19 mouse cellular contexts compared by ENCODE assay signal in the genomic region with DNA sequence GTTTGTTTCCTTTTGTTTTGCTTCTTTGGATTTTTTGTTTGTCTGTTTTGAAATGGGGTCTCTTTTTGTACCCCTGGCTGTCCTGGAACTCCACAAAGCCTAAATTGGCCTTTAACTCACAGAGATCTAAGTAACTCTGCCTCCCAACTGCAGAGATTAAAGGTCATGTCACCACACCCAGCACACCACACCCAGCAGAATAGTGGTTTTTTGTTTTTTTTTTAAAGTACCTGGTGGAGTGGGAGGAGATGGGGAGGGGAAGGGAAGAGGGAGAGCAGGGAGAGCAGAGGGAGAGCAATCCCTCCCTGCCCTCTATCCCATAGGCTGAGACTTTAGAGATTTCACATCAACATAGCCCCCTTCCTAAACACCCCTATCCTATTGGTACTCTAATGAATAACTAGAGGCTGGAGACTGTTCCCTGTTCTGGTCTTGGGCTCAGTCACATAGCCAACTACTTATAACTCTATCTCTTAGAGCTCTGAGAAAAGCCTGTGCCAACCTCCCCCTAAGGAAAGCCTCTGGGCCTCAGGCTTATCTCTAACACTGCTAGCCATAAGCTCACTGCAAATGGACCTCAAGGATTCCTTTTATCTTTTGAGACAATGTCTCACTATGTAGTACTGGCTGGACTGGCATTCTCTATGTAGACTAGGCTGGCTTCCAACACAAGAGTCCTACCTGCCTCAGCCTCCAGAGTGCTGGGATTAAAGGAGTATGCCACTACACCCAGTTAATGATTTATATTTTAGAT. TPM values are rescaled to one million over a fixed set of nuclear protein-coding genes. Genes with fewer than 3 reads are reported as not detected.
DNase-seq lines count a peak whose midpoint lies in the region; ATAC-seq and TF ChIP-seq lines count a peak whose summit lies in the region.
"Had no signal": no experiment of that assay in that cellular context is flagged by ENCODE, and none has a peak within 500 bp of the region (broad histone marks: within the 10 kb centered on the region; RNA-seq: fewer than 3 reads in every experiment).

No protein-coding gene starts in this region.

- H3K4me3 ChIP-seq in ES-E14 (ENCODE audit: insufficient read depth in 1 of 2, low read depth in 1 of 2, low read length in 2 of 2, poor library complexity in 1 of 2, severe bottlenecking in 1 of 2) = no peak overlapping the region
- no peak overlapping the region for H3K4me3 ChIP-seq in liver, embryonic 15.5 days (replicated peaks)
- H3K4me3 ChIP-seq in stomach, postnatal 0 days (ENCODE audit: low read depth, low read length) = no peak overlapping the region
- H3K4me3 ChIP-seq: heart, embryonic 13.5 days; hindbrain, embryonic 13.5 days; limb, embryonic 15.5 days had no signal

- no peak for TF ChIP-seq CTCF in stomach, postnatal 0 days (IDR thresholded peaks at IDR 0.05; ENCODE audit: low read depth)

- in situ Hi-C loops in ES-E14 (cut with MboI; ENCODE audit: low sequenced_read_pairs in 2 of 2, unreplicated experiment in 2 of 2) = no loop called here

- no peaks in the 10 kb centered on the region for H3K9me3 ChIP-seq in ES-E14 (ENCODE audit: control insufficient read depth, insufficient read depth, low read depth, low read length)
- H3K9me3 ChIP-seq in liver, embryonic 15.5 days (replicated peaks) = no peaks in the 10 kb centered on the region
- H3K9me3 ChIP-seq in stomach, postnatal 0 days (ENCODE audit: control insufficient read depth, low read length) = no peaks in the 10 kb centered on the region
- H3K9me3 ChIP-seq: heart, embryonic 13.5 days; hindbrain, embryonic 13.5 days; limb, embryonic 15.5 days had no signal

- no peak overlapping the region for H3K27ac ChIP-seq in ES-E14 (ENCODE audit: insufficient read depth, low read depth, low read length, poor library complexity, severe bottlenecking)
- peak overlapping the region; percentile 15; the same call in 1 of the 2 replicates for H3K27ac ChIP-seq in liver, embryonic 15.5 days (replicated peaks)
- H3K27ac ChIP-seq in stomach, postnatal 0 days (replicated peaks) = no peak overlapping the region
- H3K27ac ChIP-seq: heart, embryonic 13.5 days; hindbrain, embryonic 13.5 days; limb, embryonic 15.5 days had no signal

- peak; percentile 8; the same call in 1 of the 2 replicates for ATAC-seq in liver, embryonic 15.5 days (ENCODE audit: insufficient read depth)
- ATAC-seq in stomach, postnatal 0 days (ENCODE audit: low FRiP score, low TSS enrichment) = no peak
- ATAC-seq: forebrain, embryonic 16.5 days; lung, postnatal 0 days; Patski had no signal

- H3K36me3 ChIP-seq in ES-E14 (ENCODE audit: control insufficient read depth, insufficient read depth, low read length, poor library complexity, severe bottlenecking) = no peaks in the 10 kb centered on the region
- H3K36me3 ChIP-seq in liver, embryonic 15.5 days (replicated peaks) = no peaks in the 10 kb centered on the region
- no peaks in the 10 kb centered on the region for H3K36me3 ChIP-seq in stomach, postnatal 0 days (ENCODE audit: control insufficient read depth, insufficient read depth, low read length)
- H3K36me3 ChIP-seq: heart, embryonic 13.5 days; hindbrain, embryonic 13.5 days; limb, embryonic 15.5 days had no signal

- no peak for TF ChIP-seq EP300 in stomach, postnatal 0 days (optimal IDR thresholded peaks at IDR 0.05)

- no peak overlapping the region for H3K9ac ChIP-seq in ES-E14 (ENCODE audit: insufficient read depth, low read depth, low read length, poor library complexity, severe bottlenecking)
- H3K9ac ChIP-seq in liver, embryonic 15.5 days = no peak overlapping the region
- no peak overlapping the region for H3K9ac ChIP-seq in stomach, postnatal 0 days (ENCODE audit: low read length)
- H3K9ac ChIP-seq: heart, embryonic 13.5 days; hindbrain, embryonic 13.5 days; limb, embryonic 15.5 days had no signal

- DNase-seq in ES-E14 (ENCODE audit: low read depth, low spot score) = no peak
- DNase-seq in ZHBTc4 (ENCODE audit: low read depth, low spot score) = peak; percentile 51
- DNase-seq in testis, postnatal 14 days (ENCODE audit: low spot score) = peak; percentile 43
- no peak for DNase-seq in retina, embryonic 14.5 days (ENCODE audit: low spot score)
- no peak for DNase-seq in stomach, postnatal 0 days (ENCODE audit: low spot score)
- no peak for DNase-seq in layer of hippocampus, postnatal 14 days (ENCODE audit: low spot score in 2 of 2)
- DNase-seq: adrenal gland, postnatal 25 days; cerebellum, adult 11-12 months; cerebellum, postnatal 14 days; embryo, embryonic 11 days; kidney, adult 8-10 months; kidney, postnatal 25 days had no signal

- H3K4me2 ChIP-seq in liver, embryonic 15.5 days = no peak overlapping the region
- no peak overlapping the region for H3K4me2 ChIP-seq in stomach, postnatal 0 days (replicated peaks; ENCODE audit: low read depth)
- H3K4me2 ChIP-seq: heart, embryonic 13.5 days; hindbrain, embryonic 13.5 days; limb, embryonic 15.5 days had no signal

- peaks cover 0 to 11% of the 10 kb centered on the region in 2 experiments; a peak in 3 of 4 replicates for H3K4me1 ChIP-seq in ES-E14 (ENCODE audit: control insufficient read depth in 2 of 2, insufficient read depth in 2 of 2, low read length in 2 of 2, poor library complexity in 1 of 2)
- peaks cover 45% of the 10 kb centered on the region for H3K4me1 ChIP-seq in liver, embryonic 15.5 days (replicated peaks)
- no peaks in the 10 kb centered on the region for H3K4me1 ChIP-seq in stomach, postnatal 0 days (replicated peaks; ENCODE audit: control insufficient read depth, insufficient read depth)
- H3K4me1 ChIP-seq: heart, embryonic 13.5 days; limb, embryonic 15.5 days had no signal

- H3K27me3 ChIP-seq in liver, embryonic 15.5 days = no peaks in the 10 kb centered on the region
- no peaks in the 10 kb centered on the region for H3K27me3 ChIP-seq in stomach, postnatal 0 days (ENCODE audit: control insufficient read depth, insufficient read depth, low read length)
- H3K27me3 ChIP-seq: heart, embryonic 13.5 days; hindbrain, embryonic 13.5 days; limb, embryonic 15.5 days; Patski had no signal

TF ChIP-seq in ES-E14, 5 proteins besides CTCF, POLR2A, EP300 and RAD21:
- TF ChIP-seq ZC3H11A (IDR thresholded peaks at IDR 0.05; ENCODE audit: borderline replicate concordance, low read depth, low read length) (no peak), HCFC1 (IDR thresholded peaks at IDR 0.05; ENCODE audit: borderline replicate concordance, insufficient read depth, low read length) (no peak), ZNF384 (IDR thresholded peaks at IDR 0.05; ENCODE audit: low read depth, low read length) (peak; percentile 81), CHD2 (IDR thresholded peaks at IDR 0.05; ENCODE audit: low read depth, low read length) (no peak)

RNA-seq across cellular contexts. Expression of gene Sf3b1, which starts 3.9 kb away (rescaled TPM):
- 139 and 164 TPM in 2 replicates for total RNA-seq in ES-E14 (2012; rRNA removed)
- 112 and 130 TPM in 2 replicates for polyA plus RNA-seq in liver, embryonic 15.5 days (2015; fragmentation: Nextera tagmentation; extraction: Ambion mirVana)
- 153 TPM in 2 replicates for polyA plus RNA-seq in stomach, postnatal 0 days (2015; fragmentation: Nextera tagmentation; extraction: Ambion mirVana)
- total RNA-seq in layer of hippocampus, postnatal 14 days (2021) = 100 to 1,000 TPM; 142 to 175 TPM

RNA-seq across cellular contexts. Expression of gene Coq10b, which starts 21.4 kb away (rescaled TPM):
- 10.8 and 20.4 TPM in 2 replicates for total RNA-seq in ES-E14 (2012; rRNA removed)
- 13.0 and 13.3 TPM in 2 replicates for polyA plus RNA-seq in liver, embryonic 15.5 days (2015; fragmentation: Nextera tagmentation; extraction: Ambion mirVana)
- polyA plus RNA-seq in stomach, postnatal 0 days (2015; fragmentation: Nextera tagmentation; extraction: Ambion mirVana) = 31.4 and 36.2 TPM in 2 replicates
- 10 to 100 TPM; 19.8 to 22.6 TPM for total RNA-seq in layer of hippocampus, postnatal 14 days (2021)

RNA-seq across cellular contexts. Expression of gene Hspe1, which starts 56.7 kb away (rescaled TPM):
- 592 and 697 TPM in 2 replicates for total RNA-seq in ES-E14 (2012; rRNA removed)
- 233 and 311 TPM in 2 replicates for polyA plus RNA-seq in liver, embryonic 15.5 days (2015; fragmentation: Nextera tagmentation; extraction: Ambion mirVana)
- 295 and 324 TPM in 2 replicates for polyA plus RNA-seq in stomach, postnatal 0 days (2015; fragmentation: Nextera tagmentation; extraction: Ambion mirVana)
- 10 to 100 TPM; 95.2 to 98.3 TPM for total RNA-seq in layer of hippocampus, postnatal 14 days (2021)

RNA-seq across cellular contexts. Expression of gene Hspd1, which starts 56.8 kb away (rescaled TPM):
- 591 and 762 TPM in 2 replicates for total RNA-seq in ES-E14 (2012; rRNA removed)
- 245 and 256 TPM in 2 replicates for polyA plus RNA-seq in liver, embryonic 15.5 days (2015; fragmentation: Nextera tagmentation; extraction: Ambion mirVana)
- polyA plus RNA-seq in stomach, postnatal 0 days (2015; fragmentation: Nextera tagmentation; extraction: Ambion mirVana) = 154 and 166 TPM in 2 replicates
- total RNA-seq in layer of hippocampus, postnatal 14 days (2021) = 100 to 1,000 TPM; 173 to 192 TPM

Comparison
In these comparisons a context has a peak if more than half of its experiments do, and no peak if none do; other contexts are left out.
1. DNase-seq: peak in ZHBTc4 (single experiment) and testis, postnatal 14 days (single experiment); none in ES-E14 (single experiment), retina, embryonic 14.5 days (single experiment), stomach, postnatal 0 days (single experiment) and layer of hippocampus, postnatal 14 days (0 of 2).